Mouse (Mus musculus) bone marrow, adult 2 months (tissue): Measurements from ENCODE around the gene Sorcs1. TPM values are rescaled to one million over a fixed set of nuclear protein-coding genes. Genes with fewer than 3 reads are reported as not detected.

Experiments used
- H3K27ac ChIP-seq: fragments of 200-500 bp; 2 replicates; pipeline ENCODE4 v1.5.1; 2012; ENCODE audit warnings: low read depth, mild to moderate bottlenecking, control low read depth, inconsistent platforms, low read length; ENCODE audit not compliant: control insufficient read depth, poor library complexity, insufficient read depth
- H3K4me1 ChIP-seq: fragments of 200-500 bp; 2 replicates; pipeline ENCODE4 v1.6.1; 2011; ENCODE audit warnings: low read length; ENCODE audit not compliant: control insufficient read depth, insufficient read depth
- H3K4me3 ChIP-seq: fragments of 200-500 bp; replicated peaks from 2 replicates; pipeline ENCODE3; 2011; ENCODE audit warnings: mild to moderate bottlenecking, low read depth, low read length, control low read depth; ENCODE audit not compliant: control insufficient read depth
- CTCF ChIP-seq: fragments of 200-500 bp; IDR thresholded peaks from 2 replicates; pipeline ENCODE4 v1.5.1; 2011; ENCODE audit warnings: low read length, control low read depth; ENCODE audit not compliant: control insufficient read depth, insufficient read depth
- POLR2A ChIP-seq: fragments of 200-500 bp; IDR thresholded peaks from 2 replicates; pipeline ENCODE4 v1.6.1; 2011; ENCODE audit warnings: low read depth, mild to moderate bottlenecking, control low read depth, low read length, borderline replicate concordance; ENCODE audit not compliant: control insufficient read depth
- WGBS: fragments of 180-500 bp; shearing (Covaris S2); methylation state at CpG from one replicate; pipeline ENCODE4 v1.1.7; 2018; 5-methylcytosine and 5-hydroxymethylcytosine counted together
- polyA plus RNA-seq: library from polyadenylated mRNA; stranded (reverse); fragments of >200 nt; gene quantifications from 2 replicates; pipeline ENCODE4 v1.2.4, GENCODE M21; 2011; ENCODE audit warnings: low replicate concordance; ENCODE audit not compliant: missing spikeins, insufficient read depth, insufficient read length

Gene Sorcs1
- polyA plus RNA-seq, 1 experiment: not detected

DNA sequence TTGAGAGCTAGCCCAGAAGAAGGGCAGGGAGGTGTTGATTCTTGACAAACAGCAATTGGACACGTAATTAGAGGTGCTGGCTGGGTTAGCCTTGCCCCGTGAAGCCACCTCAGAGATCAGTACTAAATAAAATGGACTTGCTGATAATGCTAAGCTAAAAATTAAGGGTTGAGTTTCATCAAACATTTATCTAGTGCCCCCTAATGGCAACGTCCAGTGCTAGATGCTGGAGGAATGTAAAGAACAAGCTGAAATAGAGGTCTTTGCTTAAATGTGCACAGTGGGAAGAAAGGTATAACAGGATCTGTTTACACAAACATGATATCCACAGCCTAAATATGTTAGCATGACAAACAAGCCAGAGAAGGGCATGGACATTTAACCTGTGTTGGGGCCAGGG is 532.5 kb downstream of the Sorcs1 start:
- Histone ChIP-seq H3K27ac (no peak overlapping the region), H3K4me1 (no peaks in the 10 kb centered on the region), H3K4me3 (no peak overlapping the region)
- no peak for TF ChIP-seq POLR2A
- no peak for TF ChIP-seq CTCF
- 40% methylated on average over 3 of the region's 3 CpGs for WGBS

DNA sequence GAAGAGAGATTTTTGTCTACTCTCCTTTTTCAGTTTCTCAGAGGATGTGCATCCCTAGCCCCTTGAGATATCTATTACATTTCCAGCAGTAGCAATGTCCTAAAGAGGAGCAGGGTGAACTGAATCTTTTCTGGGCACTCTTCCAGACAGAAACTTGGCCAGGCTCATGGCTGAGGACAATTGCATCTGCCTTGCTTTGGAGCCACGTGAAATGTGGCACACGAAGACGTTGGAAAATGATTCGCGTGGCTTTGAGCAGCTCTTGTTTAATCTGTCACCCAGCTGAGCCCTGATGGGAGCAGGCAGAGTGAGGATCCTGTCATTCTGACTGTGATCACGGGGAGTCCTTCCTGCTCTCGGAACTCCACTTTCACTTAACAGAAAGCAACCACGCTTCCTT is 536.6 kb downstream of the Sorcs1 start:
- Histone ChIP-seq H3K27ac (no peak overlapping the region), H3K4me1 (no peaks in the 10 kb centered on the region), H3K4me3 (no peak overlapping the region)
- 66% methylated on average over 8 of the region's 8 CpGs for WGBS
- TF ChIP-seq POLR2A (no peak), CTCF (no peak)

DNA sequence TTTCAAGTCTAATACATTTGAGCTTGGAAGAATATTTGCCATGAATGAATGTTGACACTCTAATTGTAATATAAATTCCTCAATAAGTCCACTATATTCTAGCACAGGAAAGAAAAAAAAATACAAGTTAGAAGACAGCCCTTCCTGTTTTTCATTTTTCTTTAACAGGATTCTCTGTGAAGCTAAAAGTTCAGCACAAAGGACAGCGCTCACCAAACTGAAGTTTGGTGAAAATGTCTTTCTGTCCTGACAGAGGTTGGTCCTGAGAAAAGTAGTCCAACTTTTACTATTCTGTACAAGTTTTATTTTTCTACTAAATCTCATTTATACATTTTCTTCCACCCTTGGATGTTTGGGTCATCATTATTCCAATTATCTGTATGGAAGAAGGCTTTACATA is 543.8 kb downstream of the Sorcs1 start:
- Histone ChIP-seq H3K27ac (no peak overlapping the region), H3K4me1 (no peaks in the 10 kb centered on the region), H3K4me3 (no peak overlapping the region)
- TF ChIP-seq POLR2A: no peak
- no peak for TF ChIP-seq CTCF
- 58% methylated on average over 1 of the region's 1 CpGs for WGBS

DNA sequence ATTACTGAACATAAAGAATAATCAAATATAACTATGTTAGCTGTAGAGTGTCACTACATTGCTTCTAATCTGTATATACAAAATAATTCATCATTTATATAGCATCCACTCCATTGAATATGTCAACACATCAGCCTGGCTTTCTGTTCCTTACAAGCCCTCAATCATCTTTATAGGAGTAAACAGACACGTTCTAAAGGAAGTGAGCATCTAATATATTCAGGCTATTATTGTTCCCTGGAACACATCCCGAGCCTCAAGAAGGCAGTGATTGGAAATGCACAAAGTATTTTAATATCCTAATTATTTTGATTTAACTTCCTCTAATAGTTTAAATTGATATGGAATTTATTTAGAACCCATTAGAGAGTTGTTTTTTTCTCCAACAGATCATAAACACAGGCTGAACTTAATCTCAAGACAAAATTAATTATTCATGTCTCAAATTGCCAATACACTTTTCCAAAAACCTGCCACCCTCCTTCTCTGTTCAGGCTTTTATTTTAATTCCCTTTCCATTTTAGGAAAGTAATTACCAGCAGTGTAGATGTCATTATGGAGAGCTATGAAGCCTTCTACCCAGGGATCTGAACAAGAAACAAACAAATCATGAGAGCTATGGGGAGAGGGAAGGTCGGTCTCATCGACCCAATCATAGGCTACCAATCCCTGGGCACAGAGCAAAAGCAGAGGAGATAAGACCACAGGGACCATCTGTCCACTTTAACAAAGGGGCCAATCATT is 572.4 kb downstream of the Sorcs1 start:
- Histone ChIP-seq H3K27ac (no peak overlapping the region), H3K4me1 (no peaks in the 10 kb centered on the region), H3K4me3 (no peak overlapping the region)
- WGBS: 73% methylated on average over 4 of the region's 4 CpGs
- TF ChIP-seq POLR2A (no peak), CTCF (no peak)
